Mouse (Mus musculus): ENCODE measurements around the gene Slc38a3. TPM values are rescaled to one million over a fixed set of nuclear protein-coding genes. Genes with fewer than 3 reads are reported as not detected.
A peak's percentile ranks its signal among the peaks of the same experiment; 100 is the strongest.

The Slc38a3 gene
- polyA plus RNA-seq, 1 experiment = 10.6 TPM

DNA sequence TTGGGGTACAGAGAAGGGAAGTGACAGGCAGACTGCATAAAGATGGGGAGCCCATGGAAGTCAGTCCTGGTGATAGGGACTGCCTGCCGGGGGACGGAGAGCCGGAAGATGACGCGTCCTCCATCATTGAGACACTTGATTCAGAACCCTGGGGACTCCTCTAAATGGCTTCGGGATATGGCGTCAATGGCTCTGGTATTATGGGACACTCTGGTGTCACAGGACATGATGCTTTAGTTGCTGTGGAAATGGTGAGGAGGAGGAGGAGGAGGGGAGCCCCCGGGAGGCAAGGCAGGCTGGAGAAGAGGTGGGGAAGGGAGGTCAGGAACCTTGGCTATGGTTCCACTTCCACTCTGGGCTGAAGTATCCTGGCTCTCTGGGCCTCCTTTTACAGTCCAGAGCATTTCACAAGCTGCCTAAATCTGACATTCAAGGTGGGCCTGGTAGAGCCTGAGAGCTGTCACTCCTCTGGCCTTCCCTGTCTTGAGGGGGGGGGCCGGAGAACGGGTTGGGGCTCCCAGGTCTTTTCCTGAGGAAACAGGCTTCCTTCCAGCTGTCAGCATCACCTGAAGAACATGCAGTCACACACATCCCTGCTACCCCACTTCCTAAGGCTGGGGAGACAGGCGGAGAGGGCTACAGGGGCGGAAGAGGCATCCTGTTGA lies 26.2 kb upstream of the Slc38a3 start:
- Histone ChIP-seq H3K4me3 (ENCODE audit: extremely low read depth, insufficient read depth, insufficient read length) (no peak overlapping the region), H3K27ac (ENCODE audit: insufficient read depth, low read length) (peak overlapping the region; percentile 33), H3K36me3 (ENCODE audit: control insufficient read depth, insufficient read depth, low read length) (no peaks in the 10 kb centered on the region), H3K27me3 (ENCODE audit: control insufficient read depth, insufficient read depth, low read length) (no peaks in the 10 kb centered on the region), H3K4me1 (ENCODE audit: control insufficient read depth, insufficient read depth, insufficient read length) (no peaks in the 10 kb centered on the region)
- DNase-seq (ENCODE audit: low read depth in 1 of 2, low spot score in 2 of 2) = no peak
- 74% methylated on average over 12 of the region's 12 CpGs for WGBS
- no peak for TF ChIP-seq CTCF (IDR thresholded peaks at IDR 0.05; ENCODE audit: extremely low read depth, insufficient read depth, insufficient read length, insufficient replicate concordance)
- no peak for TF ChIP-seq POLR2A (IDR thresholded peaks at IDR 0.05; ENCODE audit: low read depth, low read length)

DNA sequence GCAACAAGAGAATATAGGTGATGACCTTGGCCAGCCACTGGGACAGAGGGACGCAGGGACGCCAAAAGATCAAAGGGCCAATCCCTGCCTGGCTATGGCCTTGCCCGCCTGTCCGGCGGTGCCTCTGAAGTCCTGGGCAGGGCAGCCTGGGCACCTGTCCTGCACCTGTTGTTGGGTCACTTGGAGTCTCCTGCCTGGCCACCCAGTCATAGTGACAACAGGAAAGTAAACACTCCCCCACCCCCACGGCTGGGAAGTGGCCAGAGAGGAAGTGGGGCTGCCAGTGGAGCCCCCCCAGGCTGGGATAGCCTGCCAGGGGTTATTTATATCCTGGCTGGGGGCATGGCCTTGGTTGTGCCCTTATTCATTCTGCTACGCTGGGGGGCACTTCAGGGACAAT lies 25.3 kb upstream of the Slc38a3 start:
- Histone ChIP-seq H3K4me1 (ENCODE audit: control insufficient read depth, insufficient read depth, insufficient read length) (no peaks in the 10 kb centered on the region), H3K27me3 (ENCODE audit: control insufficient read depth, insufficient read depth, low read length) (no peaks in the 10 kb centered on the region), H3K27ac (ENCODE audit: insufficient read depth, low read length) (no peak overlapping the region), H3K36me3 (ENCODE audit: control insufficient read depth, insufficient read depth, low read length) (no peaks in the 10 kb centered on the region), H3K4me3 (ENCODE audit: extremely low read depth, insufficient read depth, insufficient read length) (no peak overlapping the region)
- no peak for TF ChIP-seq CTCF (IDR thresholded peaks at IDR 0.05; ENCODE audit: extremely low read depth, insufficient read depth, insufficient read length, insufficient replicate concordance)
- 78% methylated on average over 7 of the region's 7 CpGs for WGBS
- DNase-seq (ENCODE audit: low read depth in 1 of 2, low spot score in 2 of 2) = no peak

DNA sequence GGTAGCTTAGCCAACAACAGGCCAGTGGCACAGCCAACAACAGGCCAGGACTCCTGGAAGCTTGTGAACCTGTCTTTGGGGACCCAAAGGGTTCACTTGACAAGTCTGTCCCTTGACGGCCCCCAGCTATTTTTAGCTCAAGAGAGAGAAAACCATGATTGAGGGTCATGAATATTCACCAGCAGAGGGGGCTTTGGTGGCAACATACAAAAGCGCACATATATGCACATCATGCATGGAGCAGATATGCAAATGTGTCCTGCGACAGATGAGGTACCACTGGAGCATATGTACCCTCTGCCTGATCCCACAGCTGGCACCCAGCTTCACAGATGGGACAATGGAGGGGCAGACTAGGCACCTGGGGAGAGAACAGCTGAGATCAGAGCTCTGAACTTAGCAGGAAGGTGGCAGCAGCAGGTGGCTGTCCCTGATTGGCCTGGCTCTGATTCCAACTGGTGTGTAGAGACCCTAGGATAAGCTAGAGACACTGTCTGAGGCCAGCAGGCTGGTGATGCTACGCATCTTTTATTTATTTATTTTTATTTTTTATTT lies 24.2 kb upstream of the Slc38a3 start:
- TF ChIP-seq POLR2A (IDR thresholded peaks at IDR 0.05; ENCODE audit: low read depth, low read length) (no peak), CTCF (IDR thresholded peaks at IDR 0.05; ENCODE audit: extremely low read depth, insufficient read depth, insufficient read length, insufficient replicate concordance) (no peak)
- no peaks in the 10 kb centered on the region for H3K27me3 ChIP-seq (ENCODE audit: control insufficient read depth, insufficient read depth, low read length)

DNA sequence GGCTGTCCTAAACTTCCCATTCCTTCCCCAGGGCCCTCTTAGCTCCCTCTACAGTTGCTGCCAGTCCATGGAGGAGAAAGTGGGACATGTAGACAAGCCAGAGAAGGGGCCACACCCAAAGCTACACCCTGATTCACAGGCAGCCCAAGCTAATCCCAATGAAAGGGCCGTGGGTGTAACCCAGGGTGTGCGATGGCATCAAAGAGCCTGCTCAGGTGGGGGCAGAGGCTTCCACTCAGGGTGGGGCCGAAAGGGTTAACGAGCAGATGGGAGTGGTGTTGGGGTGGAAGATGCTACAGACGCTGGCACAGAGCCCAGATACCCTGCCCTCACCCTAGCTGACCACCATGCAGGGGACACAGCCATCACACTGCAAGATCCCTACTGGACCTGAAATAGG lies 23.5 kb upstream of the Slc38a3 start:
- TF ChIP-seq CTCF (IDR thresholded peaks at IDR 0.05; ENCODE audit: extremely low read depth, insufficient read depth, insufficient read length, insufficient replicate concordance) (no peak), POLR2A (IDR thresholded peaks at IDR 0.05; ENCODE audit: low read depth, low read length) (no peak)
- 72% methylated on average over 5 of the region's 5 CpGs for WGBS
- no peak overlapping the region for H3K27ac ChIP-seq (ENCODE audit: insufficient read depth, low read length)
- DNase-seq (ENCODE audit: low read depth in 1 of 2, low spot score in 2 of 2) = no peak
- no peaks in the 10 kb centered on the region for H3K36me3 ChIP-seq (ENCODE audit: control insufficient read depth, insufficient read depth, low read length)
- H3K4me1 ChIP-seq (ENCODE audit: control insufficient read depth, insufficient read depth, insufficient read length) = no peaks in the 10 kb centered on the region
- no peak overlapping the region for H3K4me3 ChIP-seq (ENCODE audit: extremely low read depth, insufficient read depth, insufficient read length)
- H3K27me3 ChIP-seq (ENCODE audit: control insufficient read depth, insufficient read depth, low read length) = no peaks in the 10 kb centered on the region

More for the DNA sequence above, 24.2 kb upstream of the Slc38a3 start:
- Histone ChIP-seq H3K4me1 (ENCODE audit: control insufficient read depth, insufficient read depth, insufficient read length) (no peaks in the 10 kb centered on the region), H3K4me3 (ENCODE audit: extremely low read depth, insufficient read depth, insufficient read length) (no peak overlapping the region), H3K27ac (ENCODE audit: insufficient read depth, low read length) (no peak overlapping the region), H3K36me3 (ENCODE audit: control insufficient read depth, insufficient read depth, low read length) (no peaks in the 10 kb centered on the region)
- no peak for DNase-seq (ENCODE audit: low read depth in 1 of 2, low spot score in 2 of 2)
- WGBS = 50% methylated on average over 4 of the region's 4 CpGs

DNA sequence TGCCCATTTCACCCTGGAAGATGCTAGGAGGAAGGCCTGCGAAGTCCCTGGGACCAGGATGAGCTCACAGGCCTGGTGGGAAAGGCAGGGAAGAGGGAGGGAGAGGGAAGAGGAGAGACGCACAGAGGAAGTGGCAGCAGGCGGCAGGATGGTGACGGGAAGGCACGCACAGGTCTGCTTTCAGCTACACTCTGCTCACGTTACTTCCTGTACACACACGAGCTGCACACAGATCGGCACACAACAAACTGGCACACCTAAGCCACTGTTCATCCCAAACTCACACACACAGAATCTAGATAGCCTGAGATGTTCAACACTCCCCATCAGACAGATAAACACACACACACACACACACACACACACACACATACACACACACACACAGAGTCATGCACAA lies 21.1 kb upstream of the Slc38a3 start:
- no peak for DNase-seq (ENCODE audit: low read depth in 1 of 2, low spot score in 2 of 2)
- Histone ChIP-seq H3K4me3 (ENCODE audit: extremely low read depth, insufficient read depth, insufficient read length) (no peak overlapping the region), H3K36me3 (ENCODE audit: control insufficient read depth, insufficient read depth, low read length) (no peaks in the 10 kb centered on the region), H3K27me3 (ENCODE audit: control insufficient read depth, insufficient read depth, low read length) (no peaks in the 10 kb centered on the region), H3K27ac (ENCODE audit: insufficient read depth, low read length) (no peak overlapping the region), H3K4me1 (ENCODE audit: control insufficient read depth, insufficient read depth, insufficient read length) (no peaks in the 10 kb centered on the region)
- 20% methylated on average over 8 of the region's 8 CpGs for WGBS
- TF ChIP-seq POLR2A (IDR thresholded peaks at IDR 0.05; ENCODE audit: low read depth, low read length) (no peak), CTCF (IDR thresholded peaks at IDR 0.05; ENCODE audit: extremely low read depth, insufficient read depth, insufficient read length, insufficient replicate concordance) (no peak)

DNA sequence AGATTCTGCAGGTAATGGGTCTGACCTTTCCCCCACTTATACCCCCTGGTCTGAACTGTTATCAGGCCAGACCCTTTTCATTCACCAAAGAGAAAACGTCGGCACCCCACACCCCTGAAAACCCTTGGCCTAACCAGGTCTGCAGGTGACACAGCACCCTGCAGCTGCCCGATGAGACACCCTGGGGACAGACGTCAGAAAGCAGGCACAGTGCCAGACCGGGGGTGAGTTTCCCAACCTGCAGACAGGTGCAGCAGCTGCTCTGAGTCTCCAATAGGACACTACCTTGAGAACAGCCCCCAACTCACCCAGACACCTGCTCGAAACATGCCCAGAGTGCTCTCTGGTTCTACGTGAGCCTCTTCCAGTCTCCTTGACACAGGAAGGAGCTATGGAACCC lies 19.6 kb upstream of the Slc38a3 start:
- no peaks in the 10 kb centered on the region for H3K4me1 ChIP-seq (ENCODE audit: control insufficient read depth, insufficient read depth, insufficient read length)
- H3K4me3 ChIP-seq (ENCODE audit: extremely low read depth, insufficient read depth, insufficient read length) = no peak overlapping the region
- TF ChIP-seq CTCF (IDR thresholded peaks at IDR 0.05; ENCODE audit: extremely low read depth, insufficient read depth, insufficient read length, insufficient replicate concordance) (no peak), POLR2A (IDR thresholded peaks at IDR 0.05; ENCODE audit: low read depth, low read length) (no peak)
- no peaks in the 10 kb centered on the region for H3K27me3 ChIP-seq (ENCODE audit: control insufficient read depth, insufficient read depth, low read length)
- H3K27ac ChIP-seq (ENCODE audit: insufficient read depth, low read length) = no peak overlapping the region
- DNase-seq (ENCODE audit: low read depth in 1 of 2, low spot score in 2 of 2) = no peak
- no peaks in the 10 kb centered on the region for H3K36me3 ChIP-seq (ENCODE audit: control insufficient read depth, insufficient read depth, low read length)
- WGBS = 78% methylated on average over 7 of the region's 7 CpGs

DNA sequence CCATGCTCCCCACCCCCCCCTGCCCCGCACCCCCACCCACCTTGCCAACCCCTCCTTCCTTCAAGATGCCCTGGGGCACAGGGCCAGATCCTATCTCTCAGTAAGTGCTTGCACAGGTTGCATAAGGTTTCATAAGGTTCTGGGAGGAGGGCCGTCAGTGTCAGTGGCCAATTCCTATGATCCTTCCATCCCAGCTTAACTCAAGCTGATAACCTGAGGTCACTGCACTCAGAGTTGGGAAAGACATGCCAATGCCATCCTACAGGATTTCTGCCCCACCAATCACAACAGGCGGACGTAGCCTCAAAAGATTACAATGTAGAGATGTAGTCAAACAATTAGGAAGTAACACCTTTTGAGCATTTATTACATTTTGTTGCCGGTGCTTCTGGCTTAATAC lies 19.1 kb upstream of the Slc38a3 start:
- WGBS = 84% methylated on average over 5 of the region's 5 CpGs
- TF ChIP-seq POLR2A (IDR thresholded peaks at IDR 0.05; ENCODE audit: low read depth, low read length) (no peak), CTCF (IDR thresholded peaks at IDR 0.05; ENCODE audit: extremely low read depth, insufficient read depth, insufficient read length, insufficient replicate concordance) (no peak)
- DNase-seq (ENCODE audit: low read depth in 1 of 2, low spot score in 2 of 2) = no peak
- no peak overlapping the region for H3K4me3 ChIP-seq (ENCODE audit: extremely low read depth, insufficient read depth, insufficient read length)
- no peaks in the 10 kb centered on the region for H3K4me1 ChIP-seq (ENCODE audit: control insufficient read depth, insufficient read depth, insufficient read length)
- H3K27ac ChIP-seq (ENCODE audit: insufficient read depth, low read length) = no peak overlapping the region
- H3K27me3 ChIP-seq (ENCODE audit: control insufficient read depth, insufficient read depth, low read length) = no peaks in the 10 kb centered on the region
- no peaks in the 10 kb centered on the region for H3K36me3 ChIP-seq (ENCODE audit: control insufficient read depth, insufficient read depth, low read length)

All from spleen, adult 2 months (tissue).